Mouse (Mus musculus) ES-Bruce4 (cell line): Measurements from ENCODE around the gene Cldn3. TPM values are rescaled to one million over a fixed set of nuclear protein-coding genes. Genes with fewer than 3 reads are reported as not detected.

Experiments used
- H3K27ac ChIP-seq: 2 replicates; pipeline ENCODE4 v1.5.1; 2012; ENCODE audit warnings: low read length, inconsistent platforms; ENCODE audit not compliant: insufficient read depth
- H3K27me3 ChIP-seq: 2 replicates; pipeline ENCODE4 v1.6.1; 2012; ENCODE audit warnings: mild to moderate bottlenecking, low read length, inconsistent platforms; ENCODE audit not compliant: control insufficient read depth, poor library complexity, insufficient read depth, severe bottlenecking
- H3K36me3 ChIP-seq: 2 replicates; pipeline ENCODE4 v1.6.1; 2012; ENCODE audit warnings: inconsistent platforms, mild to moderate bottlenecking, low read length, moderate library complexity; ENCODE audit not compliant: control insufficient read depth, poor library complexity, insufficient read depth, severe bottlenecking
- H3K4me1 ChIP-seq: one replicate; pipeline ENCODE4 v1.8.1; 2011; ENCODE audit warnings: low read length; ENCODE audit not compliant: control insufficient read depth, insufficient read depth
- H3K4me3 ChIP-seq: 2 replicates; pipeline ENCODE4 v1.5.1; 2011; ENCODE audit warnings: low read depth, mild to moderate bottlenecking, low read length
- H3K9ac ChIP-seq: 2 replicates; pipeline ENCODE4 v1.6.1; 2012; ENCODE audit warnings: low read depth, mild to moderate bottlenecking, inconsistent platforms; ENCODE audit not compliant: poor library complexity, severe bottlenecking
- H3K9me3 ChIP-seq: replicated peaks from 2 replicates; pipeline ENCODE4 v1.6.1; 2012; ENCODE audit warnings: mild to moderate bottlenecking, low read length, inconsistent platforms; ENCODE audit not compliant: control insufficient read depth, poor library complexity, insufficient read depth, severe bottlenecking
- CTCF ChIP-seq: IDR thresholded peaks from one replicate; pipeline ENCODE4 v1.8.1; 2011; ENCODE audit warnings: low read depth, low read length
- EP300 ChIP-seq: IDR thresholded peaks from 2 replicates; pipeline ENCODE4 v1.6.1; 2011; ENCODE audit warnings: low read depth, low read length; ENCODE audit not compliant: insufficient read depth
- POLR2A ChIP-seq: IDR thresholded peaks from one replicate; pipeline ENCODE4 v1.8.1; 2011; ENCODE audit warnings: low read length; ENCODE audit not compliant: insufficient read depth
- polyA plus RNA-seq: library from polyadenylated mRNA; stranded (reverse); fragments of >200 nt; gene quantifications from 2 replicates; pipeline ENCODE4 v1.2.4, GENCODE M21; 2011; ENCODE audit warnings: low read depth; ENCODE audit not compliant: missing spikeins, insufficient read depth, insufficient read length

Cldn3 gene
- polyA plus RNA-seq, 1 experiment = 22.4 TPM

GRCm38 (mm10) chr5:134951053-134951884, 34.7 kb upstream of the Cldn3 start:
- Histone ChIP-seq H3K27ac (peak overlapping the region; percentile 57), H3K4me3 (peak overlapping the region; percentile 53), H3K9ac (peak overlapping the region; percentile 37), H3K4me1 (peaks cover 7% of the 10 kb centered on the region), H3K9me3 (no peaks in the 10 kb centered on the region), H3K27me3 (no peaks in the 10 kb centered on the region), H3K36me3 (no peaks in the 10 kb centered on the region)
- TF ChIP-seq POLR2A (peak; percentile 20), EP300 (peak; percentile 81), CTCF (no peak)

- peaks cover 11% of the 10 kb centered on the region for H3K4me1 ChIP-seq
- TF ChIP-seq EP300 = no peak
- no peak for TF ChIP-seq CTCF
- no peak for TF ChIP-seq POLR2A
- H3K4me3 ChIP-seq = no peak overlapping the region
- H3K27ac ChIP-seq = no peak overlapping the region
- no peaks in the 10 kb centered on the region for H3K36me3 ChIP-seq
- no peak overlapping the region for H3K9ac ChIP-seq
- no peaks in the 10 kb centered on the region for H3K27me3 ChIP-seq
- H3K9me3 ChIP-seq = no peaks in the 10 kb centered on the region
Observed at GRCm38 (mm10) chr5:134955491-134955890, 30.5 kb upstream of the Cldn3 start.

GRCm38 (mm10) chr5:134959114-134959513, 26.9 kb upstream of the Cldn3 start:
- H3K4me3 ChIP-seq = no peak overlapping the region
- H3K4me1 ChIP-seq = peaks cover 12% of the 10 kb centered on the region
- no peaks in the 10 kb centered on the region for H3K9me3 ChIP-seq
- H3K27ac ChIP-seq = peak overlapping the region; percentile 1; the same call in 1 of the 2 replicates
- no peaks in the 10 kb centered on the region for H3K27me3 ChIP-seq
- H3K36me3 ChIP-seq = no peaks in the 10 kb centered on the region
- TF ChIP-seq EP300 (no peak), CTCF (no peak), POLR2A (no peak)
- H3K9ac ChIP-seq = no peak overlapping the region

GRCm38 (mm10) chr5:134960430-134960829, 25.6 kb upstream of the Cldn3 start:
- Histone ChIP-seq H3K27me3 (no peaks in the 10 kb centered on the region), H3K9ac (no peak overlapping the region), H3K4me3 (no peak overlapping the region), H3K36me3 (no peaks in the 10 kb centered on the region), H3K27ac (peak overlapping the region; percentile 11; the same call in 1 of the 2 replicates), H3K9me3 (no peaks in the 10 kb centered on the region), H3K4me1 (peaks cover 12% of the 10 kb centered on the region)
- TF ChIP-seq POLR2A (no peak), EP300 (no peak), CTCF (no peak)

- no peak for TF ChIP-seq POLR2A
- no peak for TF ChIP-seq EP300
- TF ChIP-seq CTCF = no peak
- H3K4me3 ChIP-seq = no peak overlapping the region
- H3K4me1 ChIP-seq = peaks cover 12% of the 10 kb centered on the region
- peak overlapping the region; percentile 12; the same call in 1 of the 2 replicates for H3K27ac ChIP-seq
- no peaks in the 10 kb centered on the region for H3K27me3 ChIP-seq
- no peak overlapping the region for H3K9ac ChIP-seq
- no peaks in the 10 kb centered on the region for H3K9me3 ChIP-seq
- no peaks in the 10 kb centered on the region for H3K36me3 ChIP-seq
Observed at GRCm38 (mm10) chr5:134961519-134961918, 24.5 kb upstream of the Cldn3 start.

GRCm38 (mm10) chr5:134963546-134963945, 22.5 kb upstream of the Cldn3 start:
- no peaks in the 10 kb centered on the region for H3K27me3 ChIP-seq
- TF ChIP-seq EP300 = 0 out of 2 replicates have a peak, but pooled peaks have one; percentile 32
- no peak for TF ChIP-seq POLR2A
- TF ChIP-seq CTCF = no peak

More at GRCm38 (mm10) chr5:134963546-134963945, 22.5 kb upstream of the Cldn3 start:
- Histone ChIP-seq H3K9me3 (no peaks in the 10 kb centered on the region), H3K4me3 (no peak overlapping the region), H3K27ac (peak overlapping the region; percentile 64; the same call in 1 of the 2 replicates), H3K36me3 (no peaks in the 10 kb centered on the region), H3K4me1 (peaks cover 17% of the 10 kb centered on the region), H3K9ac (no peak overlapping the region)
